Mouse (Mus musculus) brain, embryonic 14.5 days (tissue): ENCODE measurements around the gene Cdca4.

Source experiments
- CTCF ChIP-seq: fragments of 200-500 bp; IDR thresholded peaks from 2 replicates; pipeline ENCODE4 v1.5.1; 2012; ENCODE audit warnings: inconsistent platforms, mild to moderate bottlenecking, moderate library complexity, borderline replicate concordance; ENCODE audit not compliant: insufficient read depth, insufficient read length; ENCODE audit errors: extremely low read depth
- POLR2A ChIP-seq: fragments of 200-500 bp; IDR thresholded peaks from 2 replicates; pipeline ENCODE4 v1.6.1; 2012; ENCODE audit warnings: mild to moderate bottlenecking, inconsistent platforms, borderline replicate concordance; ENCODE audit not compliant: poor library complexity, insufficient read depth, insufficient read length, severe bottlenecking; ENCODE audit errors: extremely low read depth

DNA sequence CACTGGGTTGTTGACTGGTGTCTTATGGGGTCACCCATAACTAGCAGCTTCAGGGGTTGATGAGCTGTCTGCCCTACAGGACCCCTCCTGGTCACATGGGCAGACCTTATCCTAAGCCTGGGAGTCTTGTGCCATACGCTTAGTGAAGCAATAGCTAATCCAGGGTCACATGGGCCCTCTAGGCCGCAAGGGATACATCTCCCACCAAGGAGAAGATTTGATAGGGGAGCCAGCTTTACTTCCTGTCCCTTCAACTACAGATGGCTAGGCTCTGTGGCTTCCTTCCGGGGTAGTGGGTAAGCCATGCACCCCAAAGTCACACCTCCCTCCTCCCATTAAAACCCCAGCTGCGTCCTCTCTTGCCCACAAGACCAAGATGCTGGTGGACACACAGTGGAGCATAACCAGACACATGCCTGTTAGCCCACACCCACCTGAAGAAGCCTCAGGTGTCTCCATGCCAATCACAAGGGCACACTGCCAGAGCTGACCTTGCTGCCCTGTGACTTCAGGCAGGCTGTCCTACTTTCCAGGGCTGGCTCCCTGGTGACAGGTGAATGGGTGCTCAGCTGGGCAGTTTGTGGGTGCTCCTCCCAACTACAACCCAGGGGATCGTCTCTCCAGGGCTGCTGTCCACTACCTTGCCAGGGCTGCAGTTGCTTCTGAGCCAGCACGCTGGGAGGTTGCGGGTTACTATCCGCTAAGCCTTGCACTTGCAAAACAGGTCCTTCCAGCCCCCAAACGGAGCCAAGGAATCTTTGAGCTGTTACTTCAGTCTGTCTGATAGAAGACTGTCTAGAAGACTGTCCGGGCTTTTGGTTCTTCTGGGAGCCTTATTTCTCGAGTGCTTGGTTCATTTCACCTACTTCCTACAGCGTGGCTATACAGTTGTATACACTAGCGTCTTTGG lies 39.2 kb upstream of the Cdca4 start, which contains the start of gene Gpr132:
- TF ChIP-seq CTCF (no peak), POLR2A (no peak)
